Mouse (Mus musculus) cerebellum, postnatal 25 days (tissue): ENCODE data around the gene Cers2.

Experiments used
- DNase-seq, 2 experiments: peaks; one replicate each; pipeline ENCODE4 v3.0.0; 2021; ENCODE audit warnings: mixed read lengths in 2 of 2

Cers2 gene

GRCm38 (mm10) chr3:95290156-95290555 is 24.4 kb upstream of the Cers2 start:
- no peak for DNase-seq

- no peak for DNase-seq
These were observed 23.6 kb upstream of the Cers2 start for GRCm38 (mm10) chr3:95291041-95291440.

- no peak for DNase-seq
These were observed 21.7 kb upstream of the Cers2 start for GRCm38 (mm10) chr3:95292899-95293298.

DNA sequence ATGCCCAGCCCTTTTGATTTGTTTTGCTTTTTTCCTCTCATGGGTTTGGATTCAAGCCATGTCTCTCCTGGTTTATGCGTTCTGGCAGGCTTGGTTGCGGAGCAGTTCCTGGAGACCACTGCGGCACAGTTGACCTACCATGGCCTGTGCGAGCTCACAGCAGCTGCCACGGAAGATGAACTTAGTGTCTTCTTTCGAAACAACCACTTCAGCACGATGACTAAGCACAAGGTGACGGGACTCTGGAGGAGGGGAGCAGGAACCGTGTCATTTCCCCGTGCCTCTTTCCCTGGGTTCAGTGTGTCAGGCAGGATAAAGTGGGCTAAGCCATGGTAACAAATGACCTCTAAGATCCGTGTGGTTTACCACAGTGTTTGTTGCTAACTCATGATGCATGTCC is 21.1 kb upstream of the Cers2 start:
- no peak for DNase-seq

GRCm38 (mm10) chr3:95294316-95294715 is 20.3 kb upstream of the Cers2 start:
- DNase-seq: no peak

- DNase-seq: no peak
These were observed 19.9 kb upstream of the Cers2 start for GRCm38 (mm10) chr3:95294718-95295117.

DNA sequence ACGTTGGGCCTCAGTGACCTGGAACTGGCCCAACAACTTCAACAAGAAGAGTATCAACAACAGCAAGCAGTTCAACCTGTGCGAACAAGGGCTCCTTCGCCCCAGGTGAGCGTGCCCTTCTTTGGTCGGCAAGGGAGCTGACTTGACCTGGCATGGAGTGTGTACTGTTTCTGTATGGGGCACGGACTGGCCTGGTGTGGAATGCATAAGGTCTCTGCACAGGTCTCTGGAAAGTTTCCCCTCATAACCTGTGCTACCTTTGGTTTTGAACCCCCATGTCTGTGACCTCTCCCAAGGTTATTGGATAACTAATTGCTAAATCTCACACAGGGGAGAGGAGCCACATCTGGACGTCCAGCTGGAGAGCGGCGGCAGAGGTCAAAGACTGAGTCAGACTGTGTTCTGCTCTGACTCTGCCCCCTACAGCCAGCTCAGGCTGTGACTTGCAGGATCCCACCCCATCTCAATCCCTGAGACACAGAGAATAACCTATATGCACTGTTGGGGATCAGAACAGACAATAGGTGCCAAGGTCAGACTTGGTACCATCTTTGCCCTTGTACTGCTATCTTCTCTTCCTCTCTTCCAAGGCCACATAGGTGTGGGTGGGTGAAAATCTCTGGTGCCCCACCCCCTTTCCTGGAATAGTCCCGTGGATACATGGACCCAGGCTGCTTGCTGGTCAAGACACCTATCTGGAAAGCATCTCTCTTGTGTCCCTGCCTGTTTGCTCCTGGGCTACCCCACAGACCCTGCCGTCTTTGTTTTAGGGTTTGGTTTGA is 19.1 kb upstream of the Cers2 start:
- DNase-seq: no peak

- DNase-seq: peak; percentile 57 to 68
These were observed 18.5 kb upstream of the Cers2 start for GRCm38 (mm10) chr3:95296103-95296469.

- DNase-seq: no peak
These were observed 16.6 kb upstream of the Cers2 start for GRCm38 (mm10) chr3:95298018-95298417.

- DNase-seq: no peak
These were observed 13.3 kb upstream of the Cers2 start for GRCm38 (mm10) chr3:95301204-95301796.

DNA sequence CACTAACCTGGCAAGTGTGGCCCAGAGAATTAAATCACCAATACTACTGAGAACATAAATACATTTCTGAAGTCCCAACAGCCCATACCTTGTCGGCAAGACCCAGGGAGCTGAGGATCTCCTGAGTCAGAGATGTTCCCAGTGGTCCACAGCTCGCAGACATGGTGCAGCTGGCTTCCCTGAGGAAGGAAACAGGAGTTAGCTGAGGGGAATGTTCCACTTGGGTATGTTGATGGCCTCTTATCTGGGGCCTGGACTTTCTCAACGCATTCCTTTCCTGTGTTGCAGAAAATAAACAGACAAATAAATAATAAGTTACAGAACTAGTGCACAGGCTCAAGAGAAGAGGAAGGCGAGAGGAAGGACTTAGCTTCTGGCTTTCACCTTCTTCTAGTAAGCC is 8.3 kb upstream of the Cers2 start:
- DNase-seq: no peak

DNA sequence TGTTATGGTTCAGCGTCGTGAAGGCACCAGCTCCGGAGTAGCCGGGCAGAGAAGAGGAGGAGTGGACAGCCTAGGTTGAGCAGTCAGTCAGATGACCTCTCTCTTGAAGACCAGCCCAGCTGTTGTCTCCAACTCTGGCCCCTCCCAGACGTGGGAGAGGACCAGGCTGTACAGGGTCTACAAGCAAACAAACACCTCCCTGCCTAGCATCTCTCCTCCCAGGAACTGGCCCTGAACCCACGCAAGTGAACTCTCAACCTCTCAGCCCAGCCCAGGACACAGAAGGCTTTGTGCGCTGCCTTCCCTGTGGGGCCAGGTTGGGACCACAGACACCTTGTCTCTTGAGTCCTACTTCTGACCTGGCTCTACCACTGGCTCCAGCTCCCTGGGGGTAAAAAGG is 7.5 kb upstream of the Cers2 start, which contains the start of gene Anxa9:
Anxa9 (minus strand) TSS at position 77 of the 400 bp plus-strand sequence.
- DNase-seq: no peak

GRCm38 (mm10) chr3:95310496-95310895 is 4.1 kb upstream of the Cers2 start:
- peak in 1 of 2 experiments; percentile 0 for DNase-seq

DNA sequence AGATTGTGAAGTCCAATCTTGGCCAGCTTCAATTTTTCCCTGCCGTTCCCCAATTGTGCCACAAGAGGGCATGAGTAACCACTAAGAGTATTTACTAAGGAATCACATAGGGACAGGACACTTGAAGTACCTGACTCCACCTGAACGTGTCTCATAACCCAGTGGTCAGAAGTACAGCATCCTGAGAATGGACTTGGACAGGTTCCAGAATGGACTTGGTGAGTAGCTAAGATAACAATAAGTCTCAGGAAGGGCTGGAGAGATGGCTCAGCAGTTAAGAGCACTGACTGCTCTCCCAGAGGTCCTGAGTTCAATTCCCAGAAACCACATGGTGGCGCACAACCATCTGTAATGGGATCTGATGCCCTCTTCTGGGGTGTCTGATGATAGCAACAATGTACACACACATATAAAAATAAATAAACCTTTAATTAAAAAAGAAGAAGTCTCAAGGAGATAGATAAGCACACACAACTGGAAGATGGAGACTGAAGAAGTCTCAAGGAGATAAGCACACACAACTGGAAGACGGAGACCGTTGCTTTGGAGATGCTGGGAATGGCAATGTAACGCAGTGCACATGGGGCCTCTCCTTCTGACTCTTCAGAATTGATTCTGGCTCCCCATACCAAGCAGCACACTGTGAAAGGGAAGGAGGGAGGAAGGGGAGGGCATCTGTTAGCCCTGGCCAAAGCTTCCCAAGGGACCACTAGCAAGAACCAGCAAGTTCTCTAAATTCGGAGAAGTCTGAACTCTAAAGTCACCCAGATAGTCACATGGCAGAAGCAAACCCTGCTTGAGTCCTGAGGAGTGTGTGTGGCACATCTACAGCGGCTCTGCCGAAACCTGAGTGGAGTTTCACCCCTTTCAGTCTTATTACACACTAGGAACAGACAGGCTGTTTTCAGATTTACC is 3.4 kb upstream of the Cers2 start:
- peak; percentile 76 to 82 for DNase-seq

DNA sequence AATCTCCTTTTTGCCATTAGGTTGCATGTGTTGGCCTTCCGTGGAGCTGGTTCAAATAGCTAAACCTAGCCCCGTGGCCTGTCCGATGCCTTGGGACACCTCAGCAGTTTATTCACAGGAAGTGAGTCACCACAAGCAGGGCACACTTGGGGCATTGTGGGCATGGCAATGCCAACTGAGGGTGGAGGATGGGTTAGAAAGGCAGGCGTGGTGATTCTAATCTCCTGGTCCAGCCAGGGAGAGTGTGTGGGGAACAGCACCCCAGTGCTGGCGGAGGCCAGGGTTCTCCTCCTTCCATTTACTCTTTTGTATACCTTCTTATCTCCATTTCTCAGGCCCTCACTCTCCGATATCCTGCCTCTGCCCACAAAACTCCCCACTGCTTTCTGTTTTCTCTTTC is 2.0 kb upstream of the Cers2 start:
- peak in 1 of 2 experiments; percentile 2 for DNase-seq

DNA sequence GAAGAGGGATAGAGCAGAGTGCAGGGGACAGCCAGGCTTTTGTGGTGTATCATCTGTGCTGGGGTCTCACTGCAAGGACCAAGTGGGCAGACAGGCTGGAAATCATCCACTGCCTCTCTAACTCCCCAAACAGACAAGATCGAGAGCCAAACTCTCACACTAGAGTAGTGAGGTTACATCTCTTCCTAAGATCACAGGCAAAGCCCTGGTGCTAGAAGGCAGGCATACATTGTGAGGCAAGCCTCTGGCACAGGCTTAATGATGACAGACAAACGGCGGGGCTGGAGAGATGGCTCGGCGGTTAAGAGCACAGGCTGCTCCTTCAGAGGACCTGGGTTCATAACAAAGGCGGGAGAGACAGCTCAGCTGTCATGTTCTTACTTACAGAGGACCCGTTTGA is 1.1 kb upstream of the Cers2 start:
- DNase-seq: peak in 1 of 2 experiments; percentile 2

DNA sequence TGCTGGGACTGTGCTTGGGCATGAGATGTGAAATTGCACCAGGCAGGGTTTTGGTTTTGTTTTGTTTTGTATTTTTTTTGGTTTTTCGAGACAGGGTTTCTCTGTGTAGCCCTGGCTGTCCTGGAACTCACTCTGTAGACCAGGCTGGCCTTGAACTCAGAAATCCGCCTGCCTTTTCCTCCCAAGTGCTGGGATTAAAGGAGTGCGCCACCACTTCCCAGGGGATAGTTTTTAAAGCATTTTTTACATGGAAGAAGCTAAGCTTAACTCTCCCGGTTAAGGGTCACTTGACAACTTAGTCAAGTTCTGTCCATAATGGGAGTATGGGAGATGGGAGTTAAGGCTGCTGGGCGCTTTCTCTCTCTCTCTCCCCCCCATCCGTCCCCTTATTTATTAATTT is 516 bp upstream of the Cers2 start:
- peak in 1 of 2 experiments; percentile 0 for DNase-seq

DNA sequence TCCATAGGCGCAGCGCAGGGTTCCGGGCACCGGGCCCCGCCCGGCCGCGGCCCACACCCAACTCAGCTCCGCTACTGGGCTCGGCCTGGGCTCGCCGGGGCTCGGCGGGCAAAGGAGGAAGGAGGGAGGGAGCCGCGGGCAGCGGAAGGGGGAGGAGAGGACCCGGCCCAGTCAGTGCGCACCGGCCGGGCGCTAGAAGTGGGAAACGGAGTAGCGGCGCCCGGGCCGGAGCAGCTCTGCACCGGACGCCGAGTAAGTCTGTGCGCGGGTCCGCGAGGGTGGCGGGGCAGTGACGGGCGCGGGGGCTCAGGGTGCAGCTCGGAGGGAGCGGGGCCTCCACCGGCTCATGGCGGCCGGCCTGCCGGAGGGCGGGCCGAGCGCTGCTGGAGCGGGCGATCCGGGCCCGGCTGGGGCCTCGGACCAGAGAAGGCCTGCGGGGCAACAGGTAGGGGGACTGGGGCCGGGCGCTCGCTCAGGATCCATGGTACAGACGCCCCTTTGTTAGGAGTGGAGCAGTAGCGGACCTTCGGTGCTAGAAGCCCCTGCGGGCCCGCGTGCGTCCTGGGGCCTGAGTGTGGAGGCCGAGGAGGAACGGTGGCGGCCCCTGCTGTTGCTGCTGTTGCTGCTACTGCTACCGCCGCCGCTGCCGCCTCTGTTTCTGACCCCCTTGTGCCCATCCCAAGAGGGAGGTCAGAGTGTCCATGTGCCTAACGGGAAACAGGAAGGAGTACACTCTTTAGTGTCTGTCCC is 678 bp downstream of the Cers2 start:
- DNase-seq: peak; percentile 83

GRCm38 (mm10) chr3:95315844-95316550 is 1.4 kb downstream of the Cers2 start:
- no peak for DNase-seq

GRCm38 (mm10) chr3:95317414-95318080 is 3.0 kb downstream of the Cers2 start:
- peak; percentile 61 to 74 for DNase-seq

GRCm38 (mm10) chr3:95318548-95318947 is 4.0 kb downstream of the Cers2 start:
- no peak for DNase-seq
